Mouse (Mus musculus) cerebellum, postnatal 25 days (tissue): ENCODE results near the gene Scgb2b7.
"Not testable (repeated sequence)": the region's sequence is repeated elsewhere in the genome, so short reads cannot be mapped to it uniquely, and the experiment has no call there.

Experiments used
- DNase-seq, 2 experiments: peaks; one replicate each; pipeline ENCODE4 v3.0.0; 2021; ENCODE audit warnings: mixed read lengths in 2 of 2

Gene Scgb2b7

GRCm38 (mm10) chr7:31705657-31706056 lies at the start of gene Scgb2b7:
Gene Scgb2b7 (minus strand): TSS chr7:31705757.
- DNase-seq, result not testable (repeated sequence)

DNA sequence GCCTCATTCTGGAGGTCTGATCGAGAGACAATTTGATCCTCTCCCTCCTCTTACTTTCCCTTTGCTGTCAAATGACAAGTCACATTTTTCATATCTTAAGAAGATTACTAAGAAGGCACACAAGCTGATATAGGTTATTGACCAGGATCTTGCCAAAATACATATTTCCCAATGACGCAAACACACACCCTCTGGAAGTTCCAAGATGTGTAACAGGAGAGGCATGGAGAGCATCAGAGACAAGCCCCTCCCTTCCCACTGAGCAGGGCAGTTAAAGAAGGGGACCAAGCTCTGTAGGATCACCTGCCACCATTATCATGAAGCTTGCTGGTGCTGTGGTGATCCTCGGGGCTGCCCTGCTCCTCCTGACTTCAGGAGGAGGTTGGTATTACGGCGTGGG lies 6.8 kb upstream of the Scgb2b7 start, which contains the start of gene Scgb1b7:
Gene Scgb1b7 (plus strand): TSS at position 301 of the 400 bp plus-strand sequence.
- DNase-seq, result not testable (repeated sequence)
